Mouse (Mus musculus) forebrain, postnatal 0 days (tissue): ENCODE measurements around the gene Adgrb2. TPM values are rescaled to one million over a fixed set of nuclear protein-coding genes. Genes with fewer than 3 reads are reported as not detected.
A peak's percentile ranks its signal among the peaks of the same experiment; 100 is the strongest.

Experiments
- ATAC-seq: fragments of 200-750 bp; cut with Nextera tagmentation; 2 replicates; pipeline ENCODE4 v1.8.0; 2017; ENCODE audit warnings: mild to moderate bottlenecking, moderate library complexity
- DNase-seq: peaks from one replicate; pipeline ENCODE4 v3.0.0-alpha.2; 2015
- H3K27ac ChIP-seq: fragments of 300-500 bp; sonication (generic); 2 replicates; pipeline ENCODE4 v1.5.1; 2014; ENCODE audit warnings: low read depth, mild to moderate bottlenecking, antibody characterized with exemption, low read length, moderate library complexity, mixed read lengths
- H3K27me3 ChIP-seq: fragments of 300-500 bp; sonication (generic); 2 replicates; pipeline ENCODE4 v1.6.1; 2014; ENCODE audit warnings: mild to moderate bottlenecking, low read length, mixed read lengths; ENCODE audit not compliant: insufficient read depth
- H3K36me3 ChIP-seq: fragments of 300-500 bp; sonication (generic); 2 replicates; pipeline ENCODE4 v1.6.1; 2014; ENCODE audit warnings: mild to moderate bottlenecking, moderate library complexity; ENCODE audit not compliant: insufficient read depth
- H3K4me1 ChIP-seq: fragments of 300-500 bp; sonication (generic); 2 replicates; pipeline ENCODE4 v1.6.1; 2014; ENCODE audit warnings: antibody characterized with exemption; ENCODE audit not compliant: insufficient read depth
- H3K4me2 ChIP-seq: fragments of 300-500 bp; sonication (generic); 2 replicates; pipeline ENCODE4 v1.6.1; 2014; ENCODE audit warnings: low read depth, mild to moderate bottlenecking, moderate library complexity
- H3K4me3 ChIP-seq: fragments of 300-500 bp; sonication (generic); 2 replicates; pipeline ENCODE4 v1.5.1; 2014; ENCODE audit warnings: low read depth, low read length, mixed read lengths
- H3K9ac ChIP-seq: fragments of 300-500 bp; sonication (generic); 2 replicates; pipeline ENCODE4 v1.6.1; 2014; ENCODE audit warnings: mild to moderate bottlenecking
- H3K9me3 ChIP-seq: fragments of 300-500 bp; sonication (generic); 2 replicates; pipeline ENCODE4 v1.6.1; 2016; ENCODE audit warnings: low read length
- CTCF ChIP-seq: sonication (generic); IDR thresholded peaks from 2 replicates; pipeline ENCODE4 v1.5.1; 2016; ENCODE audit warnings: antibody characterized with exemption, control low read depth, low read depth
- WGBS: fragments of 180-500 bp; shearing (Covaris S2); extraction: QIAGEN DNeasy Blood & Tissue Kit; methylation state at CpG from one replicate; pipeline ENCODE4 v1.1.7; 2014; 5-methylcytosine and 5-hydroxymethylcytosine counted together
- polyA plus RNA-seq: library from polyadenylated mRNA; unstranded; fragments of >200 nt; fragmentation: Nextera tagmentation; extraction: Ambion mirVana; gene quantifications from 2 replicates; pipeline ENCODE4 v1.2.1, GENCODE M21; 2015
- total RNA-seq: library from RNA; depleted of rRNA; stranded (reverse); fragments of >200 nt; gene quantifications from 2 replicates; pipeline ENCODE4 v1.2.3, GENCODE M21; 2014

The Adgrb2 gene
- total and polyA plus RNA-seq, 2 experiments from 2014 or later: 18.3 to 216 TPM

GRCm38 (mm10) chr4:129987825-129988504, 3.3 kb downstream of the Adgrb2 start:
- peak; percentile 26; the same call in 1 of the 2 replicates for ATAC-seq
- no peak for TF ChIP-seq CTCF
- H3K9ac ChIP-seq: peak overlapping the region; percentile 60
- peak overlapping the region; percentile 84 for H3K4me2 ChIP-seq
- peaks cover 8% of the 10 kb centered on the region for H3K36me3 ChIP-seq
- no peaks in the 10 kb centered on the region for H3K27me3 ChIP-seq
- H3K4me3 ChIP-seq: peak overlapping the region; percentile 84
- peaks cover 29% of the 10 kb centered on the region for H3K4me1 ChIP-seq
- WGBS: 2% methylated on average over 51 of the region's 53 CpGs
- H3K27ac ChIP-seq: no peak overlapping the region
- H3K9me3 ChIP-seq: no peaks in the 10 kb centered on the region
- peak; percentile 64 for DNase-seq

- H3K9ac ChIP-seq: no peak overlapping the region
- no peaks in the 10 kb centered on the region for H3K9me3 ChIP-seq
- H3K27me3 ChIP-seq: no peaks in the 10 kb centered on the region
- DNase-seq: peak; percentile 43
- 34% methylated on average over 4 of the region's 4 CpGs for WGBS
- no peak for TF ChIP-seq CTCF
- ATAC-seq: peak; percentile 7; the same call in 1 of the 2 replicates
- no peak overlapping the region for H3K27ac ChIP-seq
- H3K4me1 ChIP-seq: peaks cover 34% of the 10 kb centered on the region
- H3K4me2 ChIP-seq: no peak overlapping the region
- no peak overlapping the region for H3K4me3 ChIP-seq
- H3K36me3 ChIP-seq: peaks cover 13% of the 10 kb centered on the region
Observed at GRCm38 (mm10) chr4:129989925-129990324, 5.3 kb downstream of the Adgrb2 start.

GRCm38 (mm10) chr4:129992720-129993119, 8.1 kb downstream of the Adgrb2 start:
- ATAC-seq (no peak), DNase-seq (no peak)
- no peaks in the 10 kb centered on the region for H3K9me3 ChIP-seq
- H3K4me3 ChIP-seq: no peak overlapping the region
- peaks cover 25% of the 10 kb centered on the region for H3K4me1 ChIP-seq
- no peak overlapping the region for H3K27ac ChIP-seq
- peaks cover 13% of the 10 kb centered on the region for H3K36me3 ChIP-seq
- no peak overlapping the region for H3K4me2 ChIP-seq
- H3K27me3 ChIP-seq: no peaks in the 10 kb centered on the region
- WGBS: 84% methylated on average over 16 of the region's 16 CpGs
- H3K9ac ChIP-seq: no peak overlapping the region
- no peak for TF ChIP-seq CTCF

GRCm38 (mm10) chr4:129993213-129993612, 8.5 kb downstream of the Adgrb2 start:
- WGBS: 89% methylated on average over 5 of the region's 5 CpGs
- no peak overlapping the region for H3K4me2 ChIP-seq
- H3K4me1 ChIP-seq: peaks cover 25% of the 10 kb centered on the region
- H3K9ac ChIP-seq: no peak overlapping the region
- H3K27me3 ChIP-seq: no peaks in the 10 kb centered on the region
- ATAC-seq (no peak), DNase-seq (no peak)
- H3K27ac ChIP-seq: no peak overlapping the region
- peaks cover 13% of the 10 kb centered on the region for H3K36me3 ChIP-seq
- H3K9me3 ChIP-seq: no peaks in the 10 kb centered on the region
- no peak for TF ChIP-seq CTCF
- no peak overlapping the region for H3K4me3 ChIP-seq

- Histone ChIP-seq H3K4me3 (no peak overlapping the region), H3K27ac (peak overlapping the region; percentile 74), H3K4me2 (no peak overlapping the region), H3K27me3 (no peaks in the 10 kb centered on the region), H3K9me3 (no peaks in the 10 kb centered on the region), H3K4me1 (peaks cover 24% of the 10 kb centered on the region), H3K9ac (0 out of 2 replicates have a peak overlapping the region, but pooled peaks have one; percentile 10), H3K36me3 (peaks cover 20% of the 10 kb centered on the region)
- TF ChIP-seq CTCF: no peak
- peak; percentile 46 for ATAC-seq
- 75% methylated on average over 16 of the region's 16 CpGs for WGBS
- DNase-seq: peak; percentile 59
Observed at GRCm38 (mm10) chr4:129993944-129994695, 9.4 kb downstream of the Adgrb2 start.

- WGBS: 71% methylated on average over 5 of the region's 5 CpGs
- ATAC-seq (no peak), DNase-seq (no peak)
- Histone ChIP-seq H3K4me3 (no peak overlapping the region), H3K9ac (peak overlapping the region; percentile 10; the same call in 1 of the 2 replicates), H3K27me3 (no peaks in the 10 kb centered on the region), H3K9me3 (no peaks in the 10 kb centered on the region), H3K4me2 (no peak overlapping the region), H3K36me3 (peaks cover 20% of the 10 kb centered on the region), H3K27ac (peak overlapping the region; percentile 74), H3K4me1 (peaks cover 23% of the 10 kb centered on the region)
- TF ChIP-seq CTCF: no peak
Observed at GRCm38 (mm10) chr4:129994728-129995127, 10.1 kb downstream of the Adgrb2 start.

GRCm38 (mm10) chr4:129995255-129995654, 10.6 kb downstream of the Adgrb2 start:
- Histone ChIP-seq H3K4me1 (peaks cover 23% of the 10 kb centered on the region), H3K9me3 (no peaks in the 10 kb centered on the region), H3K36me3 (peaks cover 23% of the 10 kb centered on the region), H3K27me3 (no peaks in the 10 kb centered on the region), H3K9ac (peak overlapping the region; percentile 10; the same call in 1 of the 2 replicates), H3K4me2 (no peak overlapping the region), H3K4me3 (no peak overlapping the region), H3K27ac (peak overlapping the region; percentile 74)
- ATAC-seq (peak; percentile 28; the same call in 1 of the 2 replicates), DNase-seq (peak; percentile 43)
- WGBS: 65% methylated on average over 8 of the region's 8 CpGs
- no peak for TF ChIP-seq CTCF
